Mouse (Mus musculus) central nervous system, embryonic 14 days (tissue): ENCODE measurements around the gene Ino80b. TPM values are rescaled to one million over a fixed set of nuclear protein-coding genes. Genes with fewer than 3 reads are reported as not detected.

Experiments
- polyA plus RNA-seq: library from polyadenylated mRNA; depleted of rRNA; stranded (reverse); fragments of >200 nt; gene quantifications from 2 replicates; pipeline ENCODE4 v1.2.3, GENCODE M21; 2012; rRNA removed

Gene Ino80b
- 44.4 and 48.3 TPM in 2 replicates for polyA plus RNA-seq

GRCm38 (mm10) chr6:83125331-83125730 lies at the start of gene Ino80b:
Ino80b (minus strand) TSS chr6:83125431.

GRCm38 (mm10) chr6:83165607-83166242 lies 40.5 kb upstream of the Ino80b start, which contains the start of gene Dctn1:
Dctn1 (plus strand) TSS chr6:83165920.

GRCm38 (mm10) chr6:83156259-83156684 lies 31.0 kb upstream of the Ino80b start, which contains the start of the genes Wdr54 and 1700003E16Rik:
Wdr54 (minus strand) TSS chr6:83156397.
1700003E16Rik (plus strand) TSS chr6:83156404.

GRCm38 (mm10) chr6:83134951-83135513 lies 9.8 kb upstream of the Ino80b start, which contains the start of gene Rtkn:
Rtkn (plus strand) TSS chr6:83135463.

GRCm38 (mm10) chr6:83120930-83121862 lies 4.0 kb downstream of the Ino80b start, which contains the start of gene Wbp1:
Wbp1 (minus strand) TSS chr6:83121559.

GRCm38 (mm10) chr6:83115011-83115671 lies 10.1 kb downstream of the Ino80b start, which contains the start of gene Mogs:
Mogs (plus strand) TSS chr6:83115496.

GRCm38 (mm10) chr6:83108762-83109668 lies 16.2 kb downstream of the Ino80b start, which contains the start of gene Mrpl53:
Mrpl53 (plus strand) TSS chr6:83109040.

GRCm38 (mm10) chr6:83101316-83101687 lies 23.9 kb downstream of the Ino80b start, which contains the start of the genes Ccdc142 and Gm42688:
Ccdc142 (plus strand) TSS chr6:83101601.
Gm42688 (plus strand) TSS chr6:83101617.

GRCm38 (mm10) chr6:83086121-83087035 lies 38.9 kb downstream of the Ino80b start, which contains the start of gene Lbx2:
Lbx2 (plus strand) TSS chr6:83086367.

GRCm38 (mm10) chr6:83077630-83078323 lies 47.5 kb downstream of the Ino80b start, which contains the start of gene Pcgf1:
Pcgf1 (plus strand) TSS chr6:83077869.

Other genes with a start within 250 kb of the Ino80b start
- gene Sema4f, start 185.7 kb downstream of the Ino80b start, polyA plus RNA-seq = 17.5 and 21.0 TPM in 2 replicates
- gene M1ap, start 178.5 kb downstream of the Ino80b start, polyA plus RNA-seq = 0.12 and 0.28 TPM in 2 replicates
- gene Dok1, start 92.0 kb downstream of the Ino80b start, polyA plus RNA-seq = 3.2 and 7.1 TPM in 2 replicates
- 8.4 and 18.4 TPM in 2 replicates for gene Loxl3, start 91.3 kb downstream of the Ino80b start, polyA plus RNA-seq
- gene Aup1, start 70.9 kb downstream of the Ino80b start, polyA plus RNA-seq = 306 and 308 TPM in 2 replicates
- 83.5 and 85.6 TPM in 2 replicates for gene Htra2, start 70.2 kb downstream of the Ino80b start, polyA plus RNA-seq
- gene Dqx1, start 67.6 kb downstream of the Ino80b start, polyA plus RNA-seq = 1.4 and 1.5 TPM in 2 replicates
- gene Tlx2, start 55.1 kb downstream of the Ino80b start, polyA plus RNA-seq = 0.28 and 3.1 TPM in 2 replicates
- 62.5 and 64.1 TPM in 2 replicates for gene Pcgf1, start 47.6 kb downstream of the Ino80b start, polyA plus RNA-seq
- 0.46 and 0.70 TPM in 2 replicates for gene Lbx2, start 39.1 kb downstream of the Ino80b start, polyA plus RNA-seq
- 8.7 and 9.8 TPM in 2 replicates for gene Ccdc142, start 23.8 kb downstream of the Ino80b start, polyA plus RNA-seq
- gene Gm42688, start 23.8 kb downstream of the Ino80b start, polyA plus RNA-seq = 9.4 and 10.1 TPM in 2 replicates
- gene Mrpl53, start 16.4 kb downstream of the Ino80b start, polyA plus RNA-seq = 114 and 124 TPM in 2 replicates
- 51.7 and 54.5 TPM in 2 replicates for gene Mogs, start 9.9 kb downstream of the Ino80b start, polyA plus RNA-seq
- gene Wbp1, start 3.9 kb downstream of the Ino80b start, polyA plus RNA-seq = 283 and 344 TPM in 2 replicates
- gene Rtkn, start 10.0 kb upstream of the Ino80b start, polyA plus RNA-seq = 31.1 and 51.8 TPM in 2 replicates
- gene Wdr54, start 31.0 kb upstream of the Ino80b start, polyA plus RNA-seq = 22.1 and 23.0 TPM in 2 replicates
- gene 1700003E16Rik, start 31.0 kb upstream of the Ino80b start, polyA plus RNA-seq = 2.3 and 2.5 TPM in 2 replicates
- gene Dctn1, start 40.5 kb upstream of the Ino80b start, polyA plus RNA-seq = 202 and 214 TPM in 2 replicates
- gene Slc4a5, start 94.4 kb upstream of the Ino80b start, polyA plus RNA-seq = 3.4 and 4.1 TPM in 2 replicates
- 18.8 and 20.9 TPM in 2 replicates for gene Mthfd2, start 200.5 kb upstream of the Ino80b start, polyA plus RNA-seq
- 28.4 and 29.6 TPM in 2 replicates for gene Mob1a, start 200.6 kb upstream of the Ino80b start, polyA plus RNA-seq
- gene Bola3, start 223.7 kb upstream of the Ino80b start, polyA plus RNA-seq = 35.8 and 40.1 TPM in 2 replicates